Mouse (Mus musculus) ES-E14 (cell line): Measurements from ENCODE around the gene Wdr60. TPM values are rescaled to one million over a fixed set of nuclear protein-coding genes. Genes with fewer than 3 reads are reported as not detected.

Source experiments
- DNase-seq: peaks from one replicate; pipeline ENCODE4 v3.0.0-alpha.2; 2013; ENCODE audit warnings: low read depth, low spot score
- H3K27ac ChIP-seq: 2 replicates; pipeline ENCODE4 v1.5.1; 2012; ENCODE audit warnings: low read depth, mild to moderate bottlenecking, low read length, moderate library complexity, mixed read lengths; ENCODE audit not compliant: poor library complexity, insufficient read depth, severe bottlenecking
- H3K36me3 ChIP-seq: 2 replicates; pipeline ENCODE4 v1.6.1; 2012; ENCODE audit warnings: mild to moderate bottlenecking, low read length, moderate library complexity, mixed read lengths; ENCODE audit not compliant: control insufficient read depth, poor library complexity, insufficient read depth, severe bottlenecking
- H3K4me1 ChIP-seq, 2 experiments: fragments of 150-350 bp in 1 of 2; sonication (generic) in 1 of 2; 2 replicates each; pipeline ENCODE4 v1.6.1; 2012; ENCODE audit warnings: low read length in 2 of 2, mild to moderate bottlenecking in 1 of 2, mixed read lengths in 1 of 2; ENCODE audit not compliant: control insufficient read depth in 2 of 2, insufficient read depth in 2 of 2, poor library complexity in 1 of 2
- H3K4me3 ChIP-seq, 2 experiments: fragments of 150-350 bp in 1 of 2; sonication (generic) in 1 of 2; 2 replicates each; pipeline ENCODE4 v1.5.1; 2012; ENCODE audit warnings: low read length in 2 of 2, low read depth in 1 of 2, mild to moderate bottlenecking in 1 of 2, mixed read lengths in 1 of 2; ENCODE audit not compliant: insufficient read depth in 1 of 2, poor library complexity in 1 of 2, severe bottlenecking in 1 of 2
- H3K9ac ChIP-seq: 2 replicates; pipeline ENCODE4 v1.6.1; 2012; ENCODE audit warnings: low read depth, mild to moderate bottlenecking, low read length, mixed read lengths; ENCODE audit not compliant: poor library complexity, insufficient read depth, severe bottlenecking
- H3K9me3 ChIP-seq: fragments of 150-350 bp; sonication (generic); 2 replicates; pipeline ENCODE4 v1.6.1; 2012; ENCODE audit warnings: low read depth, mild to moderate bottlenecking, low read length; ENCODE audit not compliant: control insufficient read depth, insufficient read depth
- CHD2 ChIP-seq: IDR thresholded peaks from 2 replicates; pipeline ENCODE4 v1.6.1; 2014; ENCODE audit warnings: mild to moderate bottlenecking, low read depth, low read length, inconsistent platforms
- HCFC1 ChIP-seq: IDR thresholded peaks from 2 replicates; pipeline ENCODE4 v1.6.1; 2012; ENCODE audit warnings: low read length, inconsistent platforms, borderline replicate concordance; ENCODE audit not compliant: insufficient read depth
- MAFK ChIP-seq: IDR thresholded peaks from 2 replicates; pipeline ENCODE4 v1.6.1; 2014; ENCODE audit warnings: mild to moderate bottlenecking, low read depth, low read length, inconsistent platforms; ENCODE audit not compliant: insufficient read depth
- ZC3H11A ChIP-seq: IDR thresholded peaks from 2 replicates; pipeline ENCODE4 v1.6.1; 2012; ENCODE audit warnings: low read depth, mild to moderate bottlenecking, inconsistent platforms, low read length, borderline replicate concordance
- ZNF384 ChIP-seq: IDR thresholded peaks from 2 replicates; pipeline ENCODE4 v1.6.1; 2012; ENCODE audit warnings: low read depth, low read length, inconsistent platforms
- in situ Hi-C, 2 experiments: fragments of 600-800 bp; cut with MboI; formaldehyde crosslinking; loops; one replicate each; pipeline ENCODE4 v1.15.1; 2025; ENCODE audit warnings: low sequenced_read_pairs in 2 of 2, inconsistent platforms in 1 of 2; ENCODE audit not compliant: unreplicated experiment in 2 of 2
- total RNA-seq: library from RNA; depleted of rRNA; stranded (reverse); fragments of 300-350 nt; gene quantifications from 2 replicates; pipeline ENCODE4 v1.2.3, GENCODE M21; 2012

Wdr60 gene
- total RNA-seq, 1 experiment, result 5.6 TPM

DNA sequence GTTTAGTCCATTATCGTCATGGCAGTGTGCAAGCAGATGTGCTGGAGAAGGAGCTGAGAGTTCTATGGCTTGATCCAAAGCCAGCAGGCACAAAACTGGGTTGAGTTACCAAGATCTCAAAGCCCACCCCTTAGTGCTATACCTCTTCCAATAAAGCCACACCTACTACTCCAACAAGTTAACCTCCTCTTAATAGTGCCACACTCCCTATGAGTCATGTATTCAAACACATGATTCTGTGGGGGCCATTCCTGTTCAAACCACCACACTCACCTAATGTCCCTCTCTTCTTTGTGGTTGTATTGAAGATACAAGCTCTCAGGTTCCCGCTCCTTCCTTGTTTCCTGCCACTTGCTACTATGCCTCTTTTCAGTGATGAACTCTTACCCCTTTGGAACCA, 37.1 kb upstream of the Wdr60 start:
- no peak for DNase-seq
- in situ Hi-C loops, result no loop called here
- H3K9ac ChIP-seq, result no peak overlapping the region
- H3K9me3 ChIP-seq, result no peaks in the 10 kb centered on the region
- no peak overlapping the region for H3K27ac ChIP-seq
- H3K36me3 ChIP-seq, result no peaks in the 10 kb centered on the region
- no peak overlapping the region for H3K4me3 ChIP-seq
- TF ChIP-seq HCFC1 (no peak), MAFK (no peak), ZC3H11A (no peak), ZNF384 (no peak), CHD2 (no peak)
- H3K4me1 ChIP-seq, result no peaks in the 10 kb centered on the region

DNA sequence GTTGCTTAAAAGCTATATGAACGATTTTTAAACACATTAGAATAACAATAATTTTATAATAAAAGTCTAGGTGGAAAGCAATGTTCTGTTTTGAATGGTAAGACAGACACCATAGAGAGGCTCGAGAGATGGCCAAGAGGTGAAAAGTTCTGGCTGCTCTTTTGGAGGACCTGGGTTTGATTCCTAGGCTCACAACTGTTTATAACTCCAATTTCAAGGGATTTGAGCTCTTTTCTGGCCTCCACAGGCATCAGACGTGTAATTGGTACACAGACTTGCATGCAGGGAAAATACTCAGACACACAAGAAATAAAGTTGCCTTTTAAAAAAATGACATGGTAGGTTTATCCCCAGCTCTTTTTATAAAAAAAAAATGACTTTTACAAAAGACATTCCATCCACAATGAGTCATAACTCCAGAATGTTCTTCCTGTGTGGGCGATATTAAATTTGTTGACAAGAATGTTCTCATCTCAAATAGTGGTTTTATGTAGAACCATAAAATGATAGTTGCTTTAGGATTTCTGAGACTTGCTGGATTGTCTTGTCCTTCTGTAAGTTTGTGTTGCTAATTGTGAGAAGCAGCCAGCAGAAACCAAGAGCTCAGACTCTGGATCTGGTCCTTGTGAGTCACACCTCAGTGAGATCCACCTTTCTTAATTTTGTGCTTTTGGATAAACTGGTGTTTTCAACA, 30.9 kb upstream of the Wdr60 start:
- in situ Hi-C loops, result no loop called here
- H3K4me1 ChIP-seq, result no peaks in the 10 kb centered on the region
- H3K9me3 ChIP-seq, result no peaks in the 10 kb centered on the region

DNA sequence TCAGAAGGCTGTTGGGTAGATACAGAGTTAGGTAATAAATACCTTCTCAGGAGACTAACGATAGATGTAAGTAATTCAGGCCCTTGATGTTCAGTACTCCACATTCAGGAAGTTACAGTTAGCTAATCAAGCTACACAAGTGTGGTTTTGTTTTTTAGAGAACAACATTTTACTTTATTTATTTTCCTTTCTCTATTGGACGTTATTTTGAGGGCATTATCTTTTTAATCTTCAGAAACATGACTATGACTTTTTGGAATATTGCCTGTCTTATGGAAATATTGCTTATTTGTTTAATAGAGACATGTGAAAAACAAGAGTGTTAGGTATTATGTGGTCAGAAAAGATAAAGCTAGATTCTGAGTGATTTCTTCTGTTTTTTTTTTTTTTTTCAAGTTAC, 30.4 kb upstream of the Wdr60 start:
- H3K27ac ChIP-seq, result no peak overlapping the region
- in situ Hi-C loops, result no loop called here
- H3K9ac ChIP-seq, result no peak overlapping the region
- TF ChIP-seq MAFK (no peak), ZNF384 (no peak), CHD2 (no peak), ZC3H11A (no peak), HCFC1 (no peak)
- H3K4me3 ChIP-seq, result no peak overlapping the region
- H3K36me3 ChIP-seq, result no peaks in the 10 kb centered on the region
- DNase-seq, result no peak
- no peaks in the 10 kb centered on the region for H3K9me3 ChIP-seq
- H3K4me1 ChIP-seq, result no peaks in the 10 kb centered on the region

More for the DNA sequence above, 30.9 kb upstream of the Wdr60 start:
- Histone ChIP-seq H3K9ac (no peak overlapping the region), H3K36me3 (no peaks in the 10 kb centered on the region), H3K4me3 (no peak overlapping the region), H3K27ac (no peak overlapping the region)
- no peak for DNase-seq
- no peak for TF ChIP-seq CHD2
- no peak for TF ChIP-seq ZC3H11A

DNA sequence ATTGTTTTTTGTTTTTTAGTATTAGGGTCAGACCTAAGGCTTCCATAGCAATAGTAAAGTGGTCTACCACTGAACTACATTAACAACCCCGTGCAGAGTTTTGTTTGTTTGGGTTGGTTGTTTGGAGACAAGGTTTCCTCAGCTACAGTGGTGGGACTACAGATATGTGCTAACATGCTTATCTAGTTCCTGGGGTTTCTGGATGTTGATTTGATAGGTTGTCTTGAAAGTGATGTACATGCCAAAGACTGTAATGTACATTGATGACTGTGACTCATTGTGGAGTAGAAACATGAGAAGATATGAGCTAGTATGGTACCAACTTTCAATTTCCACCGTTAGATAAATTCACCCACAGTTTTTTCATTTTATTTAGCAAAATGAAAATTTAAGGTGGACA, 20.7 kb upstream of the Wdr60 start:
- no peaks in the 10 kb centered on the region; a peak in 1 of 4 replicates for H3K4me1 ChIP-seq
- TF ChIP-seq ZC3H11A (no peak), MAFK (no peak)
- in situ Hi-C loops, result no loop called here

DNA sequence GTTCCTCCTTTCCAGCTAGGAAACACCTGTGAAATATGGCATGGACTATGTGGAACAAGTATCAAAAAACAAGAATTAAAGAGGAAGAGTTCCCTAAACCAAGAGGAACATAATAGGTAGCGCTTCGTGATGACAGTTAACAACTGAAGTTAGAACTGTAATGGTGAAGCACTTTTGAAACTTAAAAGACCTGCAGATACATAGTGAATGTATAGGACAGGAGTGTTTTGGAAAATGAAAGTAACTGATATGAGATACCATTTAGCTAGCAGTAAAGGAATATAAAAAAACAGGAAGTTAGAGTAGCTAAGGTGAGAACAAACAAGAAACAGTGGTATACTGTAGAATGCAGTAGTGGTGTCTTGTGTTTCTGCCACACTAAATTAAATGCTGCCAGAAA, 20.0 kb upstream of the Wdr60 start:
- in situ Hi-C loops, result no loop called here
- DNase-seq, result no peak
- Histone ChIP-seq H3K9ac (no peak overlapping the region), H3K4me3 (no peak overlapping the region), H3K4me1 (no peaks in the 10 kb centered on the region; a peak in 1 of 4 replicates), H3K36me3 (no peaks in the 10 kb centered on the region), H3K27ac (no peak overlapping the region), H3K9me3 (no peaks in the 10 kb centered on the region)
- TF ChIP-seq ZC3H11A (no peak), ZNF384 (no peak), MAFK (no peak), HCFC1 (no peak), CHD2 (no peak)

More for the DNA sequence above, 20.7 kb upstream of the Wdr60 start:
- no peak overlapping the region for H3K4me3 ChIP-seq
- no peaks in the 10 kb centered on the region for H3K9me3 ChIP-seq
- no peak overlapping the region for H3K27ac ChIP-seq
- DNase-seq, result no peak
- no peaks in the 10 kb centered on the region for H3K36me3 ChIP-seq
- H3K9ac ChIP-seq, result no peak overlapping the region
